Mouse (Mus musculus) kidney, adult 18-20 months (tissue): ENCODE data around the gene Gm20708.
"Not testable (repeated sequence)": the region's sequence is repeated elsewhere in the genome, so short reads cannot be mapped to it uniquely, and the experiment has no call there.

ENCODE experiments used
- DNase-seq: peaks from one replicate; pipeline ENCODE4 v3.0.0; 2021

Gm20708 gene

GRCm38 (mm10) chr11:117781199-117781821 is 28.2 kb upstream of the Gm20708 start:
- DNase-seq = peak; percentile 82

GRCm38 (mm10) chr11:117781993-117782704 is 27.3 kb upstream of the Gm20708 start, which contains the start of the genes Tmc8 and Tmc6:
Tmc8 (plus strand) TSS chr11:117782076.
Tmc6 (minus strand) TSS chr11:117782198.
- DNase-seq = peak; percentile 32

- DNase-seq = no peak
Measured at GRCm38 (mm10) chr11:117782705-117783034, 26.8 kb upstream of the Gm20708 start.

- DNase-seq = peak; percentile 39
Measured at GRCm38 (mm10) chr11:117783089-117783488, 26.4 kb upstream of the Gm20708 start.

- DNase-seq = peak; percentile 45
Measured at GRCm38 (mm10) chr11:117783683-117784309, 25.7 kb upstream of the Gm20708 start.

- DNase-seq = peak; percentile 77
Measured at GRCm38 (mm10) chr11:117786294-117786693, 23.2 kb upstream of the Gm20708 start.

- DNase-seq = not testable (repeated sequence)
Measured at GRCm38 (mm10) chr11:117788481-117788880, 21.0 kb upstream of the Gm20708 start.

GRCm38 (mm10) chr11:117790286-117790685 is 19.2 kb upstream of the Gm20708 start:
- peak; percentile 71 for DNase-seq

GRCm38 (mm10) chr11:117790703-117791440 is 18.6 kb upstream of the Gm20708 start:
- DNase-seq = peak; percentile 48

- no peak for DNase-seq
Measured at GRCm38 (mm10) chr11:117791441-117791761, 18.1 kb upstream of the Gm20708 start.

DNA sequence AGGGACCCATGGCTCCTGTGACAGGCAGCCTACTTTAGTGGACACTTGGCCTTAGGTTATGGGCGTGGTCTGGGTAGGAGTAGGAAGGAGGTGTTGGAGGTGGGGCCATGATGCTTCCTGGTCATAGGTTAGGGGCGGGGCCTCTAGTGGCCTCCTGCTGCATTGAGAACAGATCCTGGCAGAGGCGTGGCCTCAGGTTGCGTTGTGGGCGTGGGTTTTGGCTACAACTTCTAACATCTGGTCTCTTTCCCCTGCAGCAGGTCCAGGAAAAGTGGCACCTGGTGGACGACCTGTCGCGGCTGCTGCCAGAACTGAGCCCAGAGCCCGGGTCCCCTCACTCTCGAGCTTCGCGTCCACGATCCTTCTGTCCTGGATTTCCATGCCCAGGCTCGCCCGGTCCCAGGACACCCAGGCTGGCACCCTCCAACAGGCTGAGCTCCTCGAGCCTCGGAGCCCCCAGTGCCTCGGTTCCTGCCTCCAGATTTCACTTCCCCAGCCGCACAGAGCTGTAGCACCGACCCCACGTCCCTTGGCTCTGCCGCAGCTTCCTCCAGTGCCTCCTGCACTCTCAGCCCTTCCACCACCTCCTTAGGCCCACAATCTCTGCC is 17.1 kb upstream of the Gm20708 start:
- DNase-seq = peak; percentile 82

DNA sequence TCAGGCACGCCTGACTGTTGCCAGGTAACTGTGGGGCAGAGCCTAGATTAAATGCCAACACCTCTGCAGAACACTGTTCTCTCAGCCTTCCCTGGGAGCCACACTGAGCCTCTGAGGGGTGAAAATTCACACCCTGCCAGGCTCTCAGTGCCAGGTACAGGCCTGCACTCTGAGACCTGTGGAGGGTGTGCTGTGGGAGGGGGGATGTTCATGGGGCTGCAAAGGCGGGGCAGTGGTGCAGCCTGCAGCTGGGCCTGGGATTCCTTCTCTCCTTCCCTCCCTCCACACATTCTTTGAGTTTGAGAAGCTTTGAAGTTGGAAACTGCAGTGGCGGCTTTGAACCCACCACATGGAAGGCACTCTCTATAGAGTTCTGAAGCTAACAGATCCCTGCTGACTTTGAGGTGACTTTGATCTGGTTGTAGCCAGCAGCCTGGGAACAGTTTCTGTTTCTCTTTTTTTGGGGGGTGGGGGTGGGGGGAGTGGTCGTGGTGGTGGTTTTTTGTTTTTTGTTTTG is 15.4 kb upstream of the Gm20708 start:
- DNase-seq = no peak

- DNase-seq = no peak
Measured at GRCm38 (mm10) chr11:117796954-117797353, 12.5 kb upstream of the Gm20708 start.

- DNase-seq = no peak
Measured at GRCm38 (mm10) chr11:117797511-117798159, 11.8 kb upstream of the Gm20708 start, which contains the start of gene 6030468B19Rik. 6030468B19Rik (plus strand) TSS chr11:117797660.

- no peak for DNase-seq
Measured at GRCm38 (mm10) chr11:117798160-117798541, 11.3 kb upstream of the Gm20708 start.

DNA sequence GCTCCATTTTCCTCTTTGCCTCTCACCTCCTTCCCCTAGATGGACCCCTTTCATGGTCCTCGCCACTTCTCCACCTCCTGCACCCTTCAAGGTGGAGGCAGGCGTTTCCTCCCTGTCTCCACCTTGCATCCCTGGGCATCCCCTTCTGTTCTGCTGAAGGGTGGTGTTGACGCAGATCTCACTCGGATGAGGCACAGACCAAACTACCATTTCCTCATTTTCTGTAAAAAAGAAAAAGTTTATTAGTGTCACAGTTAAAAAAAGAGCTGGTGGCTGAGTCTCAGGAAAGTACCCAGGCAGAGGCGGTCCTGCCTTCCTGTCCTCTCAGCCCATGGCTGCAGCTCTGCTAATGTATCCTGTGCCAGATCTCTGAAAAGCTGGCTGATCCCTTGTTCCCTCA is 10.3 kb upstream of the Gm20708 start:
- no peak for DNase-seq

- DNase-seq = no peak
Measured at GRCm38 (mm10) chr11:117800038-117800437, 9.4 kb upstream of the Gm20708 start.

DNA sequence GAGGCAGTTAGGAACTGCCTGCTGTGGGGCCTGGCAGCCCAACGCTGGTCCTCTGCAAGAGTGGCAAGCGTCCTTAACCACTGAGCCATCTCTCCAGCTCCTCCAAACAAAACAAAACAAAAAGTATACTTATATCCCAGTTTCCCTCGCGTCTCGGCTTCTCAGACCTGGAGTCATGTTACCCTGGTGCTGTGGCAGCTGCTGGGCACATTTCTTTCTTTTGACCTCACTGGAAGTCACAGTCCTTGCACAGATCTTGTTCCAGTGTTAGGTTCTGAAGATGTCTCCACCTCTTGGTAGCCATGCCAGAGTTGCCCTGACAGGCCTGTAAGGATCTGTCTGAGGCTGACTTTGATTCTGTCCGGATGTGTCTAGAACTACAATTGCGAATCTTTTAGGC is 7.8 kb upstream of the Gm20708 start:
- DNase-seq = no peak

DNA sequence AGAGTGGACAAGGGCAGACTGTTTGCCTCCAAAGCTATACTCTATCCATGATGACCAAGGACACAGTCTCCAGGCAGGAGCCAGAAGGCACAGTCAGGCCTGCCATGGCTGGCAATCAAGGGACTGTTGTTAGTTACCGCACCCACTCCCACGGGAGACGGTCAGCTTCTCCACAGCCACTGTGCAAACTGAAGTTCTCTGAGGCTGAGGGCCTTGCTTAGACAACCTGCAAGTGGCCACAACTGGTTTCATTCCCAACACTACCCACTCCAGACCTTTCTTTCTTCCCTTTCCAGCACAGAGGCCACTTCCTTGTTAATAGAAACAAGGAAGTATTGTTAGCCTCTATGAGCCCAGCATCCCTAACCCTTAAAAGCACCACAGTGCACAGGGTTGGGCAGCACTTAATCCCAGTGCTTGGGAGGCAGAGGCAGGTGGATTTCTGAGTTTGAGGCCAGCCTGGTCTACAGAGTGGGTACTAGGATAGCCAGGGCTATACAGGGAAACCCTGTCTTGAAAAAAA is 6.2 kb upstream of the Gm20708 start:
- DNase-seq = no peak

DNA sequence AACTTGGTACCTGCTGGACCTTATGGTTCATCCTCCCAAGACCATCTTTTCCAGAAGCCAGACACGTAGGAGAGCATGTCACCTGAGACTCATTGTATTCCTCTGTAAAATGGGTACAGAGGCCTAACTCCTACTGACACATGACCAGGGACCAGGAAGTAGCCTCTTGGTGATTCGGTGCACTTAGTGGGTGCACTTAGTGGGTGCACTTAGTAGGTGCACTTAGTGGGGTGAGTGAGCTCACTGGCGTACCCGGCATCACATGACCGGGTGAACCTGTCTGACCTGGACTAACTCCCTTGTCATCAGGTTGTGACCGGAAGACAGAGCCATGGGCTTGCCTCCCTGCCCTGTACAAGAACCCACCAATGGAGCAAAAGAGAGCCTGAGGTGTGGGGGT is 2.7 kb upstream of the Gm20708 start:
- no peak for DNase-seq

DNA sequence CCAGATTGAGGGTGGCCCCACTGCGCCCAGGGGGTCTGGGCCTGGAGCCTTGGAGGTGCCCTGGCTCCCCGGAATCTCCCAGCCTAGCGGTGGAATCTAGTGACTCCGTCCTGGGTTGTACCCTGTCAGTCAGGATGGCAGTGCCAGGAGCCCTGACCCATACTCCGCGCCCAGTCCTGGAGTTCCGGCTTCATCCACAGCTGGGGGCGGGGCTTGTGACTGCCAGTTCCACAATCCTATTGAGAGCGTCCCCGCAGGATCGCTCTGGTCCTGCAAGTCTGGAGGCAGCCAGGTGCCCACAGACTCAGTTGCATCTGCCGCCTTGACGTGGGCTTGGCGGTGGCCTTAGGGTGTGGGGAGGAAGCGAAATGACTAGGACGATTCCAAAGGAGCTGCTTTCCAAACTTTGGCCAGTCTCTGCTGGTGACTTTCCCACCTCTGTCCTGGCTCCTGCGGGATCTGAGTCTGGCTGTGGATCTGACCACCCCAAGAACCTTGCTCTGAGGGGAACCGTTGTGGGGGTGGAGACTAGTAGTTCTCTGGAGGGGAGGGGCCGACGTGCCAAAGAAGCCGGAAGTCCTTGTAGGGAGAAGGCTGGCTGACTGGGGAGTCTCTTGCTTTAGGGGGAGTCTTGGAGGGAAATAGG is 1.1 kb downstream of the Gm20708 start:
- peak; percentile 92 for DNase-seq
